Mouse (Mus musculus) brown adipose tissue, adult 24 weeks (tissue): ENCODE data around the gene Ankrd13b. TPM values are rescaled to one million over a fixed set of nuclear protein-coding genes. Genes with fewer than 3 reads are reported as not detected.

Experiments
- H3K27ac ChIP-seq: fragments of 200-500 bp; replicated peaks from 2 replicates; pipeline ENCODE4 v1.5.1; 2012; ENCODE audit warnings: low read depth, mild to moderate bottlenecking, low read length
- H3K4me1 ChIP-seq: fragments of 200-500 bp; 2 replicates; pipeline ENCODE4 v1.6.1; 2012; ENCODE audit warnings: low read length, mixed read lengths; ENCODE audit not compliant: control insufficient read depth, insufficient read depth, insufficient read length
- H3K4me3 ChIP-seq: fragments of 200-500 bp; 2 replicates; pipeline ENCODE4 v1.5.1; 2012; ENCODE audit warnings: low read depth, mild to moderate bottlenecking, low read length, moderate library complexity; ENCODE audit not compliant: insufficient read depth
- polyA plus RNA-seq: library from polyadenylated mRNA; stranded (reverse); fragments of >200 nt; gene quantifications from 2 replicates; pipeline ENCODE4 v1.2.4, GENCODE M21; 2012; ENCODE audit not compliant: missing spikeins, insufficient read depth, insufficient read length

Gene Ankrd13b
- polyA plus RNA-seq, 1 experiment: 1.6 TPM

DNA sequence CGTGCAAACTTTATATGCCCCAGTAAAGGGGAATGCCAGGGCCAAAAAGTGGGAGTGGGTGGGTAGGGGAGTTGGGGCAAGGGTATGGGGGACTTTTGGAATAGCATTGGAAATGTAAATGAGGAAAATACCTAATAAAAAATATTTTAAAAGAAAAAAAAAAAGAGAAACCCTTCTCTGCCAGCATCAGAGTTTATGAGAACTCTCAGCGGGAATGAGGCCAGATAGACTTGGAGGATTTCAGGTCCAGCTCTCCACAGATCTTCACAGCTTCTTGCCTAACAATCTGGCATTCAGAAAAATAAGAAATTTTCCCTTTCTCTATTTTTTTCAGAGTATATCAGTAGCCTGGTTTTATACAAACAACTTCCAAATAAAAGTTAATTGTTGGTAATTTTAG lies 52.5 kb downstream of the Ankrd13b start:
- Histone ChIP-seq H3K27ac (no peak overlapping the region), H3K4me1 (peaks cover 14% of the 10 kb centered on the region), H3K4me3 (no peak overlapping the region)

DNA sequence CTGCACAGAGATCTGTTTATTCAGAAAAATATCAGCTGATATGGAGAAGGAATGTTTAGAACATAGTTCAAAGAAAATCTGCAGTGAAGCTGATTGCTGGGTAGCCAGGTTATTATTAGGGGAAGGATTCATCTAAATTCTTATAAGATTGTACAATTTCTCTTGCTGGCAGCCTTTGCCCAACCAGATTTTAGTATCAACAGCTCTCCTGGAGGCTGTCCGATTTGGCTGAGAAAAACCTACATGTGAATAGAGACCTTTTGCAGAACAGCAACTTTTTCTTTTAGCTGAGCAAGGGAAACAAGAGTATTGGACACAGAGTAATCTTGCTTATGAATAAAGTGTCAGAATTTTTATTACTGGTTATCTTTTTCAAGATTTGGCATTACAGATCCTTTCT lies 61.0 kb downstream of the Ankrd13b start:
- H3K4me3 ChIP-seq: no peak overlapping the region
- no peaks in the 10 kb centered on the region for H3K4me1 ChIP-seq
- no peak overlapping the region for H3K27ac ChIP-seq

DNA sequence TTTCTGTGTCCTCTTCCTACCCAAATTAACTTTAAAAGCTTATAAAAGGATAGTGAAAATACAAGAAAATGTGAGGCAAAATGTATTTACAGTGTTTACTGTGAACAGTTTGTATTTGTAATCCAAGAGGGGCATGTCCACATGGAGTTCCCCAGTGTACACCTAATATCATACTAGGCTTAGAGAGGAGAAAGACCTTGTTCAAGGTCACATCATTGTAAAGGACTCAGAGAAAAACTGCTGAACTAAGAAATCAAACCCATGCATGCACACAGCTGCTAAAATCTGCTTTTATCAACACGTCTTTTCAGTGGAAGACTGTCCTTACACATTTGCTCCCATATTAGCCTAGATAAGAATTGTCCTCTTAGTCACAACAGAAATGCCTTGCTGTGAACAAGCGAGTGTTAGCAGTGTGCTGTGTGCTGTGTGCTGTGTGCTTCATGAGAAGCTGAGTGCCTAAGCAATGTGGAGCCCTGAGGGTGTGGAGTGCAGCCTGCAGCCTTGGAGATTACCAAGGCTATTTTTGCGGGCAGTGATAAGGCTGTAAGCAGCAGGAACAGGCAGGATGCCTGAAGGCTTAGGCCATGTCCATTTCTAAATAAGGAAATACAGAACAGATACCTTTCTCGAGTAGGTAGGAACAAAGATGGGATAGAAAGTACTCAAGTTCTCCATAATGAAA lies 66.2 kb downstream of the Ankrd13b start:
- Histone ChIP-seq H3K4me1 (no peaks in the 10 kb centered on the region), H3K4me3 (no peak overlapping the region), H3K27ac (no peak overlapping the region)

Other genes with a start within 250 kb of the Ankrd13b start
- 1.7 and 5.1 TPM in 2 replicates for gene Coro6, start 27.3 kb downstream of the Ankrd13b start, polyA plus RNA-seq
- gene Git1, start 3.9 kb upstream of the Ankrd13b start, polyA plus RNA-seq: 13.6 and 15.6 TPM in 2 replicates
- gene Abhd15, start 25.4 kb upstream of the Ankrd13b start, polyA plus RNA-seq: 13.4 and 16.1 TPM in 2 replicates
- gene Trp53i13, start 26.3 kb upstream of the Ankrd13b start, polyA plus RNA-seq: 7.7 and 8.4 TPM in 2 replicates
- gene Gm10392, start 29.5 kb upstream of the Ankrd13b start, polyA plus RNA-seq: not detected in 2 replicates
- gene Taok1, start 118.1 kb upstream of the Ankrd13b start, polyA plus RNA-seq: 21.1 and 25.8 TPM in 2 replicates
- 13.1 and 16.1 TPM in 2 replicates for gene Nufip2, start 196.5 kb upstream of the Ankrd13b start, polyA plus RNA-seq
- gene Cryba1, start 235.6 kb upstream of the Ankrd13b start, polyA plus RNA-seq: not detected in 2 replicates